Comparison of ENCODE assay signal across 8 mouse cellular contexts in the genomic region with DNA sequence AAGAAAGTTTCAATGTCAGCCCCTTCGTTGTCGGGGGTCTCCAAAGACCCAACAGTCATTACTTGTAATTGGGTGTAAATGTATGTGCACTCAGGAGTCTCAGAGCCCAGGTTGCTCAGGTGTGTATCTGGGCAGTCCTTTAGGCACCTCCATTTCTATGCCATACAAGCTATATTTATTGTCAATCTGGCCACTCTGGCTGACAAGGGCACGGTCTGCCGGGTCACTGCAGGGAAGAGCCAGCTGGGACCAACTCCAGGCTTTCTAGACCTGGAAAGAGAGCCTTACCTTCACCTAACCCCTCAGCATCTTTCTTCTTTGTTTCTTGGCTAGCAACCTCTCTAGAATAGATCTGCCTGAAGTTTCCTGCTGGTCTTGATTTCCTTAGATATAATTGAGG. TPM values are rescaled to one million over a fixed set of nuclear protein-coding genes. Genes with fewer than 3 reads are reported as not detected.
DNase-seq lines count a peak whose midpoint lies in the region; ATAC-seq and TF ChIP-seq lines count a peak whose summit lies in the region.
"Had no signal": no experiment of that assay in that cellular context is flagged by ENCODE, and none has a peak within 500 bp of the region (broad histone marks: within the 10 kb centered on the region; RNA-seq: fewer than 3 reads in every experiment).

No protein-coding gene starts in this region.

- WGBS in kidney, embryonic 15.5 days: 65% methylated on average over 4 of the region's 4 CpGs
- WGBS in neural tube, embryonic 12.5 days: 82% methylated on average over 4 of the region's 4 CpGs

- peak; percentile 11 for DNase-seq in gastrocnemius, adult 2 months
- DNase-seq in gastrocnemius, postnatal 10 days: no peak
- no peak for DNase-seq in kidney, postnatal 10 days
- no peak for DNase-seq in neural tube, embryonic 10.5 days (ENCODE audit: extremely low spot score, low spot score)

- H3K4me3 ChIP-seq in gastrocnemius, adult 2 months: peak overlapping the region; percentile 41; the same call in 1 of the 2 replicates
- no peak overlapping the region for H3K4me3 ChIP-seq in kidney, embryonic 15.5 days (replicated peaks)
- H3K4me3 ChIP-seq in neural tube, embryonic 12.5 days: no peak overlapping the region
- H3K4me3 ChIP-seq: erythroblast, embryonic 14.5 days had no signal

- H3K9ac ChIP-seq in kidney, embryonic 15.5 days: 0 out of 2 replicates have a peak overlapping the region, but pooled peaks have one; percentile 23
- no peak overlapping the region for H3K9ac ChIP-seq in neural tube, embryonic 12.5 days

- H3K4me1 ChIP-seq in kidney, embryonic 15.5 days: peaks cover 75% of the 10 kb centered on the region
- peaks cover 57% of the 10 kb centered on the region for H3K4me1 ChIP-seq in neural tube, embryonic 12.5 days

- intact Hi-C loops in gastrocnemius, adult 2 months (cut with DNase I): no loop called here

- peak overlapping the region; percentile 75; the same call in 1 of the 2 replicates for H3K4me2 ChIP-seq in kidney, embryonic 15.5 days
- peak overlapping the region; percentile 96; the same call in 1 of the 2 replicates for H3K4me2 ChIP-seq in neural tube, embryonic 12.5 days (replicated peaks)

- H3K36me3 ChIP-seq in kidney, embryonic 15.5 days: peaks cover 98% of the 10 kb centered on the region
- peaks cover 74% of the 10 kb centered on the region for H3K36me3 ChIP-seq in neural tube, embryonic 12.5 days

- H3K27me3 ChIP-seq in kidney, embryonic 15.5 days: no peaks in the 10 kb centered on the region
- no peaks in the 10 kb centered on the region for H3K27me3 ChIP-seq in neural tube, embryonic 12.5 days (replicated peaks)

- no peak for TF ChIP-seq CTCF in gastrocnemius, adult 2 months (IDR thresholded peaks at IDR 0.05)

- peak overlapping the region; percentile 99 for H3K27ac ChIP-seq in gastrocnemius, adult 2 months
- H3K27ac ChIP-seq in kidney, embryonic 15.5 days: peak overlapping the region; percentile 100
- no peak overlapping the region for H3K27ac ChIP-seq in neural tube, embryonic 12.5 days

- no peaks in the 10 kb centered on the region for H3K9me3 ChIP-seq in kidney, embryonic 15.5 days (replicated peaks)
- H3K9me3 ChIP-seq in neural tube, embryonic 12.5 days: no peaks in the 10 kb centered on the region

- no peak for ATAC-seq in kidney, embryonic 15.5 days (replicated peaks; ENCODE audit: low FRiP score)
- ATAC-seq in neural tube, embryonic 12.5 days (ENCODE audit: low FRiP score, low read depth): no peak
- no peak for ATAC-seq in granulocyte monocyte progenitor cell, adult 5-6 weeks (replicated peaks; ENCODE audit: poor library complexity, severe bottlenecking)

RNA-seq across cellular contexts. Expression of a gene that starts 8.2 kb away (rescaled TPM):
- 10 to 100 TPM; 20.2 to 20.7 TPM for total RNA-seq in gastrocnemius, adult 2 months (2021)
- total RNA-seq in gastrocnemius, postnatal 10 days (2021): 10 to 100 TPM; 26.1 to 29.7 TPM
- 24.6 and 28.7 TPM in 2 replicates for polyA plus RNA-seq in kidney, embryonic 15.5 days (2015; fragmentation: Nextera tagmentation; extraction: Ambion mirVana)
- polyA plus RNA-seq in neural tube, embryonic 12.5 days (2016; fragmentation: Nextera tagmentation; extraction: Ambion mirVana): 39.1 and 43.0 TPM in 2 replicates
- total RNA-seq in granulocyte monocyte progenitor cell, adult 5-6 weeks (2014; fragmentation: Nextera tagmentation): 10.9 and 13.9 TPM in 2 replicates
- 12.2 and 13.6 TPM in 2 replicates for total RNA-seq in granulocyte monocyte progenitor cell, adult 5-6 weeks (2017)
